Mouse (Mus musculus): ENCODE measurements around the gene Ccdc182.

Gene Ccdc182

GRCm38 (mm10) chr11:88280426-88280836, 13.4 kb upstream of the Ccdc182 start:
- no peak for DNase-seq (ENCODE audit: low read depth in 1 of 2, low spot score in 2 of 2)

GRCm38 (mm10) chr11:88281428-88282119, 12.3 kb upstream of the Ccdc182 start:
- DNase-seq (ENCODE audit: low read depth in 1 of 2, low spot score in 2 of 2) = no peak

- no peak for DNase-seq (ENCODE audit: low read depth in 1 of 2, low spot score in 2 of 2)
Observed at GRCm38 (mm10) chr11:88282516-88282915, 11.3 kb upstream of the Ccdc182 start.

- no peak for DNase-seq (ENCODE audit: low read depth in 1 of 2, low spot score in 2 of 2)
Observed at GRCm38 (mm10) chr11:88286019-88286418, 7.8 kb upstream of the Ccdc182 start.

- no peak for DNase-seq (ENCODE audit: low read depth in 1 of 2, low spot score in 2 of 2)
Observed at GRCm38 (mm10) chr11:88288400-88288799, 5.5 kb upstream of the Ccdc182 start.

GRCm38 (mm10) chr11:88288805-88289340, 5.0 kb upstream of the Ccdc182 start:
- no peak for DNase-seq (ENCODE audit: low read depth in 1 of 2, low spot score in 2 of 2)

- no peak for DNase-seq (ENCODE audit: low read depth in 1 of 2, low spot score in 2 of 2)
Observed at GRCm38 (mm10) chr11:88291245-88291644, 2.6 kb upstream of the Ccdc182 start.

GRCm38 (mm10) chr11:88291688-88292087, 2.2 kb upstream of the Ccdc182 start:
- no peak for DNase-seq (ENCODE audit: low read depth in 1 of 2, low spot score in 2 of 2)

- DNase-seq (ENCODE audit: low read depth in 1 of 2, low spot score in 2 of 2) = no peak
Observed at GRCm38 (mm10) chr11:88294394-88294710, 494 bp downstream of the Ccdc182 start.

- no peak for DNase-seq (ENCODE audit: low read depth in 1 of 2, low spot score in 2 of 2)
Observed at GRCm38 (mm10) chr11:88295298-88295697, 1.4 kb downstream of the Ccdc182 start.

GRCm38 (mm10) chr11:88297526-88297925, 3.7 kb downstream of the Ccdc182 start:
- DNase-seq (ENCODE audit: low read depth in 1 of 2, low spot score in 2 of 2) = no peak

- no peak for DNase-seq (ENCODE audit: low read depth in 1 of 2, low spot score in 2 of 2)
Observed at GRCm38 (mm10) chr11:88299345-88299744, 5.5 kb downstream of the Ccdc182 start.

GRCm38 (mm10) chr11:88301619-88302018, 7.8 kb downstream of the Ccdc182 start:
- DNase-seq (ENCODE audit: low read depth in 1 of 2, low spot score in 2 of 2) = no peak

GRCm38 (mm10) chr11:88305759-88306158, 11.9 kb downstream of the Ccdc182 start:
- DNase-seq (ENCODE audit: low read depth in 1 of 2, low spot score in 2 of 2) = no peak

GRCm38 (mm10) chr11:88307616-88308543, 14.0 kb downstream of the Ccdc182 start:
- no peak for DNase-seq (ENCODE audit: low read depth in 1 of 2, low spot score in 2 of 2)

- no peak for DNase-seq (ENCODE audit: low read depth in 1 of 2, low spot score in 2 of 2)
Observed at GRCm38 (mm10) chr11:88309059-88309700, 15.3 kb downstream of the Ccdc182 start.

- DNase-seq (ENCODE audit: low read depth in 1 of 2, low spot score in 2 of 2) = no peak
Observed at GRCm38 (mm10) chr11:88310773-88311172, 16.9 kb downstream of the Ccdc182 start.

- no peak for DNase-seq (ENCODE audit: low read depth in 1 of 2, low spot score in 2 of 2)
Observed at GRCm38 (mm10) chr11:88311606-88312005, 17.7 kb downstream of the Ccdc182 start.

- no peak for DNase-seq (ENCODE audit: low read depth in 1 of 2, low spot score in 2 of 2)
Observed at GRCm38 (mm10) chr11:88313512-88313911, 19.7 kb downstream of the Ccdc182 start.

GRCm38 (mm10) chr11:88314471-88314870, 20.6 kb downstream of the Ccdc182 start:
- no peak for DNase-seq (ENCODE audit: low read depth in 1 of 2, low spot score in 2 of 2)

- no peak for DNase-seq (ENCODE audit: low read depth in 1 of 2, low spot score in 2 of 2)
Observed at GRCm38 (mm10) chr11:88315393-88315792, 21.5 kb downstream of the Ccdc182 start.

- no peak for DNase-seq (ENCODE audit: low read depth in 1 of 2, low spot score in 2 of 2)
Observed at GRCm38 (mm10) chr11:88318850-88319249, 25.0 kb downstream of the Ccdc182 start.

Measured in monocyte, adult 2 months (primary cell).